Mouse (Mus musculus) lung, adult 2 months (tissue): Measurements from ENCODE around the gene Guf1.

Experiments
- CTCF ChIP-seq: fragments of 200-500 bp; IDR thresholded peaks from 2 replicates; pipeline ENCODE4 v1.5.1; 2011; ENCODE audit warnings: mild to moderate bottlenecking, low read length, control low read depth; ENCODE audit not compliant: insufficient read depth
- POLR2A ChIP-seq: fragments of 200-500 bp; IDR thresholded peaks from 2 replicates; pipeline ENCODE4 v1.6.1; 2011; ENCODE audit warnings: low read depth, mild to moderate bottlenecking, control low read depth, low read length, borderline replicate concordance; ENCODE audit errors: extremely low read depth

- no peak for TF ChIP-seq POLR2A
- TF ChIP-seq CTCF, result no peak
These were observed 15.0 kb upstream of the Guf1 start for GRCm38 (mm10) chr5:69541680-69542079.
